Mouse (Mus musculus) left cerebral cortex, postnatal 4 days (tissue): ENCODE data around the gene Mdm2. TPM values are rescaled to one million over a fixed set of nuclear protein-coding genes. Genes with fewer than 3 reads are reported as not detected.

Source experiments
- DNase-seq: peaks from one replicate; pipeline ENCODE4 v3.0.0-alpha.2; 2022
- intact Hi-C: fragments of 180-260 bp; cut with DNase I; formaldehyde crosslinking; loops from one replicate; pipeline ENCODE4 v1.15.1; 2025
- total RNA-seq, 2 experiments: library from RNA; stranded (reverse); gene quantifications; 2 replicates each; pipeline ENCODE4 v1.2.3; 2021

Mdm2 gene
- total RNA-seq, 2 experiments from 2014 or later: 39.1 to 51.9 TPM

GRCm38 (mm10) chr10:117647158-117647505 lies 63.4 kb downstream of the Mdm2 start:
- intact Hi-C loops: no loop called here
- DNase-seq: peak; percentile 92

DNA sequence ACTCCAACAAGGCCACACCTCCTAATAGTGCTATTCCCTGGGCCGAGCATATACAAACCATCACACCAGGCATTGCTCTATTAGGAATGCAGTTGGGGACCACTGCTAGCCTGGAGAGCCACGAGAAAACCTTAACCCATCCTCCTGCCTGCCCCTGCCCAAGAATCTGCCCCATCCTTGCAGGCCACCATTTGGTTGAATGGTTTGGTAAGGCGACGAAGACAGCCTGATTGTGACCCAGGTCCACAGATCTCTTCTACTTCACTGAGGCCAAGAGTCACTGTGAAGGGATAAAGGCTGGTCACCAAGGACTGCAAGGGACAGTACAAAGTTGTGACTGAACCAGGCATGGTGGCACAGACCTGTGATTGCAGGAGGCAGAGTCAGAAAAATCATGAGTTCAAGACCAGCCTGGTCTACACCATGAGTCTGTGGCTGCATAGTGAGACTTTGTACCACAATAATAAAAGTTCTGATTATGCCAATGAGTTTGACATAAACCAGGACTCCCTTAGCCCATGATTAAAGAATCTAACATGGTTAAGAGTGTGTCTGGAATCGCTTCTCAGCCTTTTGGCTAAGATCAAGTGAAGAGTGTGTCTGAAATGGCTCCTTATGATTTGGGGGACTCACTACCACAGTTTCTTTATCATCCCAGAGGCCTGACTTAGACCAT lies 63.9 kb downstream of the Mdm2 start:
- intact Hi-C loops: no loop called here
- no peak for DNase-seq

- no peak for DNase-seq
- intact Hi-C loops: no loop called here
These were observed 65.0 kb downstream of the Mdm2 start for GRCm38 (mm10) chr10:117645487-117645964.

DNA sequence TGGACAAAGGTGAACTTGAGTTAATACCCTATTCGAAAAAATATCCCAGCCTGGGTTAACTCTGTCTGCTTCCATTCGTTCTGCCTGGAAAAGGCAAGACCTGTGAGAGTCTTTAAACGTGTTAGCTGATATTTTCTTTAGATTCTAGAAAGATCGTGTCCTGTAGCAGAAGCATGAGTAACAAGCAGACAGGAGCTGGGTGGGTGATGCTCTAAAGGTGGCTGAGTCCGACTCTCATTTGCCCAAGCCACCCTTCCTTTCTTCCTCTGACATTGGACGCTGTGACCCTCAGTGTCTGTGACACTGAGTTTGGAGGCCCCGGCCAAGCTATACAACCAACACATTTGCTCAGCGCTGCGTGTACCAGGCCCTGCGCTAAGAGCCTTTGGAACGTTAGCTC lies 65.7 kb downstream of the Mdm2 start:
- intact Hi-C loops: no loop called here
- DNase-seq: no peak

DNA sequence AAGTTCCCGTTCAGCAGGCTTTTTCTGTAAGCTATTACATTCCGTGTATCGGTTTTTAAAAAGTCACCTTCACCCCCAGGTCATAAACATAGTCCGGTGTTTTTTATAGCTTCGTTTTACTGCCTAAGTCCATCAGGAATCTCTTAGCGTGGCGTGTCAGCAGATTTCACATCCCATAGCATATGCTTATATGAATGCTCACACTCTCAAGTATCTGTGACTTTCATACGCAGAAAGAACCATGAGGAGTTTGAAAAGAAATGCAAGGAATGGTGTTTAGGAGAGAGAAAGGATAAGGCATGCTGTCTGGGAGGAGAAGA lies 66.2 kb downstream of the Mdm2 start:
- intact Hi-C loops: no loop called here
- no peak for DNase-seq

GRCm38 (mm10) chr10:117643711-117644428 lies 66.7 kb downstream of the Mdm2 start:
- no peak for DNase-seq
- intact Hi-C loops: no loop called here

DNA sequence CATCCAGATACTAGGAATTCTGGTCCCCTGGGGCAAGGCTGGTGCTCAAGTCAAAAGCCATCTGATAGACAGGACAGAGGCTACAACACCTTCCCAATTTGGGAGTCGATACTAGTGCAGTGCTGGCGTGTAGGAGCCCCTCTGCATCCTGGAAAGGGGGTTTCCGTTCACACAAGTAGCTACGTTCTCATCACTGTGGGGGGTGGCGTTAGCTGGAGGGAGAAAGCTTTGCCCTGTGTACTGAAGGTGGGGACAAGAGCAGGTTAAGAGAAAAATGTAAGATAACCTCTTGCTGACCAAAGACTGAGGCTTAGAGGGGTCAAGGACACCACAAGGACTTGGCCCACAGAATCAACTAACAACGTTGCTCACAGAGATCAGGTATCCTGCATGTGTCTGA lies 67.3 kb downstream of the Mdm2 start:
- intact Hi-C loops: no loop called here

GRCm38 (mm10) chr10:117642491-117643262 lies 67.9 kb downstream of the Mdm2 start:
- no peak for DNase-seq
- intact Hi-C loops: no loop called here

More for the DNA sequence above, 67.3 kb downstream of the Mdm2 start:
- no peak for DNase-seq

GRCm38 (mm10) chr10:117642201-117642450 lies 68.4 kb downstream of the Mdm2 start:
- no peak for DNase-seq
- intact Hi-C loops: no loop called here

DNA sequence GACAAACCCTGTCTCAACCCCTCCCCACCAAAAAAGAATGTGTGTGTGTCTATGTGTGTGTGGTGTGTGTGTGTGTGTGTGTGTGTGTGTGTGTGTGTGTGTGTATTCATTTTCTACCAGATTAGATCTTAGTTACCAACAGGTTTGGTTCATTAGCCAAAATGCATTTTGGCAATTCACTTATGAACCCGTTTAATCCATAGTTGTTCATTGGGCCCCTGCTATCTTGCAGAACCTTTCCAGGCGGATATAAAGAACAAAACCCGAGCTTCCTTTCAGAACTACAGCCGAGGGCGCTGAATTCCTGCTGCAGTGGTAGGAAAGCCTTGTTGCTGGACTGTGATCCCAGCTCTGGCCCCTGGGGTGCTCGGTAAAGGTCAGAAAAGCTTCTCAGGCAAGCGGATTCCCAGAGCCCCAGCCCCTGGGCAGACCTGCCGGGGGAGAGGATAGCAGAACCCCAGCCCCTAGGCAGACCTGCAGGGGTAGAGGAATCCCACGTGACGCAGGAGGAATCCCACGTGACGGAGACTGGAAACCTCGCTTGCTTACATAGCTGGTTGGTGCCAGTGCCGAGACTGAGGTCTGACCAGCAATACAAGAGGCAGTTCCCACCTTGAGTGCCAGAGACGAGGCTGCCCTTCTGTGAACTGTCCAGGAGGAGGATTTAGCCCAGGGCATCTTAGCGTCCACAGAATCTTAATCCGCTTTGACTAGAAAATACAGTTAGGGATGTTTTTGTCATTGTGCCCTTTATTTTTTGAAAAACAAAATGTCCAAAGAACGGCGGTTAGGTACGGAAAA lies 69.0 kb downstream of the Mdm2 start:
- no peak for DNase-seq
- intact Hi-C loops: no loop called here

DNA sequence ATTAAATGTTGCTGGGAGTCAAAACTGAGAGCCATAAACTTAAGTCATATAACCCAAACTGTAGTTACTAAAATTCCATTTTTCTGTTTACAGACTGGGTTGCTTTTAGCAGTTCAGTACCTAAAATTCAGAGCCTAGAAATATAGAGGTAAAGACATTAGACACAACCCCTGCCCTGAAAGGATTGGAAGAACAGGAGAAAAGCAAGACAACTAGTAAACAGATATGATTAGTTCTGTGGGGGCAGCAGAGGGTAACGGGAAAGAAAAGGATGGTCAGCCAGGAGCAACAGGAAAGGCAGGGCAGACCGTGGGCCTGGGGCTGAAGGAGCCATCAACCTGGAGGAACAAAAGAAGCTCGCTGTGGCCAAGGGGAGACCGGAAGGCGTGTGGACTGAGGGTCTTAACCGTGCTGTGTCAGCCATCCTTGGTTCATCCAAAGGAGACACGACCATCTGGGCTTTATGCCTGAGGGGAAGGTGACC lies 69.9 kb downstream of the Mdm2 start:
- intact Hi-C loops: no loop called here
- DNase-seq: no peak

- intact Hi-C loops: no loop called here
- no peak for DNase-seq
These were observed 70.5 kb downstream of the Mdm2 start for GRCm38 (mm10) chr10:117639899-117640594.

DNA sequence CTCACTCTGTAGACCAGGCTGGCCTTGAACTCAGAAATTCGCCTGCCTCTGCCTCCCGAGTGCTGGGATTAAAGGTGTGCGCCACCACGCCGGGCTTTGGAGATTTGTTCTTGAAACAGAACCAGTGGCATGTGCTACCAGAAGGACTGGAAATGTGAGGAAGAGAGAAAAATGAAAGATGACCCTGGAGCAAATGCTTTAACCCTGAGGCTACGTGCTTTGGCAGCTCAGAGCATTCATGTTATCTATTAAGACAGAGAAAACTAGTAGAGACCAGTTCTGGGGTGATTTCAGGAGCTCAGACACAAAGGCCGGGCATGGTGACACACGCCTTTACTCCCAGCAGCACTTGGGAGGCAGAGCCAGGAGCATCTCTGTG lies 71.3 kb downstream of the Mdm2 start:
- intact Hi-C loops: no loop called here

More for the DNA sequence above, 71.3 kb downstream of the Mdm2 start:
- no peak for DNase-seq

Other genes starting within 250 kb of the Mdm2 start
- 1 to 10 TPM; 1.7 to 2.5 TPM for gene Cpm, start 81.3 kb downstream of the Mdm2 start, total RNA-seq
- 10 to 100 TPM; 36.9 to 37.6 TPM for gene Slc35e3, start 35.6 kb upstream of the Mdm2 start, total RNA-seq
- 10 to 100 TPM; 23.9 to 24.4 TPM for gene Nup107, start 81.9 kb upstream of the Mdm2 start, total RNA-seq
- 100 to 1,000 TPM in 1 of 2 experiments, 10 to 100 TPM in 1; 98.6 to 110 TPM for gene Rap1b, start 135.3 kb upstream of the Mdm2 start, total RNA-seq